Mouse (Mus musculus) v-Abl transformed pro-B cells (cell line): Measurements from ENCODE around the gene Defa21.
"Not testable (repeated sequence)": the region's sequence is repeated elsewhere in the genome, so short reads cannot be mapped to it uniquely, and the experiment has no call there.

Experiments
- in situ Hi-C, 2 experiments: fragments of 400-800 bp; cut with MboI; formaldehyde crosslinking; loops; one replicate each; pipeline ENCODE4 v1.15.1; 2025; ENCODE audit not compliant: unreplicated experiment in 2 of 2

The Defa21 gene

DNA sequence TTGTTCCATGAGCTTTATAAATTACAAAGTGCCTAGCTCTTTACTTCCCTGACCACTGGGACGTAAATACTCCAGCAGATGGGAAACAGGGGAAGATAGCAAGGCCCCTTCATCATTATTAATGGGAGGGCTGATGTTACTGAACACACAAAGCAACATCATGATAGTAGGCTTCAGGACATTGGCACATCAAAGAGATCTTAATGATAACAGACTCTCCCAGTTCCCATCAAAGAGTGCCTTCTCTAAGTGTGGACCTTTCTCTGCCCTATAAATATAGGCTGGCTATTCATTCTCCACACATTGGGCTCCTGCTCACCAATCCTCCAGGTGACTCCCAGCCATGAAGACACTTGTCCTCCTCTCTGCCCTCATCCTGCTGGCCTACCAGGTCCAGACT is at the start of gene Defa21:
Defa21 (plus strand) TSS at position 301 of the 400 bp plus-strand sequence.
- in situ Hi-C loops, result not testable (repeated sequence)

DNA sequence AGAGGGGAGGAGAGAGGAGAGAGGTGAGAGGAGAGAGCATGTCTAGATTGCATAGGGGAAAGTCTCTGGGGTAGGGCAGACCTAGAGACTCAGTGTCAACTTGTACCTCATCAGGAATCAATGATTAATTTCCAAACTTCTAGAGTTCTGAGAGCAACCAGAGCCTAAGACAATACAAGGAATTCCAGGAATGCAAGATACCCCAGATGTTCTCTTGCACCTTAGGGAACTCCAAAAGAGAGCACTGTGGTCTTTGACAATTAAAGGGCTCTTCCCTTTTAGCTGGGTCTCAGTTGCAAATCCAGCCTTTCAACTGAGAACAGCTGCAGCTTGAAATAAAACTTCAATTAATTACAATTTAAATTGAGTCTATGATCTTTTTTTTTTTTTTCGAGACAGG is 45.5 kb upstream of the Defa21 start:
- in situ Hi-C loops, result loop anchor here (25.0 kb wide), 2 partner anchors 1182 to 1282 kb away; partner anchors contain the start of gene Nek3 (in 1 of the 2)

DNA sequence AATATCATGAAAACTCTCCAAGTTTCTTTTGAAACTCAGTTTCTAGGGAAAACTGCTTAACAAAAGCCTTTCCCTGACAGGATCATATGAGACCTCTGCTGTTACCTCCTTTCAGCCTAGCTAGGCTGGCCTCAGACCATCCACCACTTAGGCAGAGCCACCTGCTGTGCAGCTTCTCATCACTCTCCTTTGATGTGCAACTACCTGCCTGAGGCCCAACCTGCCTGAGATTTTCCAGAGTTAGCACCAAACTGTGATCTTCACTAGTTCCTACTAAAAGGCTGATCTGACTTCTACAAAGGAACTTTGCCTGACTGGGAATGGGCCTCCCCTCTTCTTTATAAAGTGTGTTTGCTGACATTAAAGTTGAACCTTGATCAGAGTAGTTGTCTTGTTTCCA is 31.3 kb upstream of the Defa21 start:
- in situ Hi-C loops, result loop anchor here (5.0 to 25.0 kb wide), 3 partner anchors 52 to 1268 kb away; partner anchors contain the start of genes AY761185 (in 2 of the 2) and Nek3 (in 1 of the 2)

DNA sequence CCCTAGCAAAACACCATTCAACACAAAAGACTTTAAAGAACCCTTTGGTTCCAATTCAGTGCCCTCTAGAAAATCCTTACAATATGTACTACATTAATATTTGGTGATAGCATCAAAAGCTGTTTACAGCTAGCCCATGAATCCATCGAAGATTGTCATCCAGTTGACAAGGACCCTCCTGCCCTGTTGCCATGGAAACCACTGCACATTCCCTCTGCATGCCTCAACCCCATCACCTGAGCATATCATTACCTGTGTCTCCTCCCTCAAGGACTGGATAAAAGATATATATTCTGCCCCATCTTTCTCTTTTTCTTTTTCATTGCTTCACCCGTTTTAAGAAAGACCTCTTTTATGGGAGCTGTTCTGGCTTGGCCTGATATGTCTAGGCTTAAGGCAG is 28.6 kb upstream of the Defa21 start:
- in situ Hi-C loops, result loop anchor here (25.0 kb wide), 2 partner anchors 1166 to 1266 kb away; partner anchors contain the start of gene Nek3 (in 1 of the 2)

DNA sequence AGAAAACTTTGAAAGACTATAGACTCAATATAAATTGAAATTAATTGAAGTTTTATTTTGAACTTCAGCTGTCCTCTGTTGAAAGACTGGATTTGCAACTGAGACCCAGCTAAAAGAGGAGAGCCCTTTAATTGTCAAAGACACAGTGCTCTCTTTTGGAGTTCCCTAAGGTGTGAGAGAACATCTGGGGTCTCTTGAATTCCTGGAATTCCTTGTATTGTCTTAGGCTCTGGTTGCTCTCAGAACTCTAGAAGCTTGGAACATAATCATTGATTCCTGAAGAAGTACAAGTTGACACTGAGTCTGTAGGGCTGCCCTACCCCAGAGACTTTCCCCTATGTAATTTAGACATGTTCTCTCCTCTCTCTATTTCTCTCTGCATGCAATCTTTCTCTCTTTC is 28.1 kb upstream of the Defa21 start:
- in situ Hi-C loops, result loop anchor here (25.0 kb wide), 2 partner anchors 1165 to 1265 kb away; partner anchors contain the start of gene Nek3 (in 1 of the 2)

DNA sequence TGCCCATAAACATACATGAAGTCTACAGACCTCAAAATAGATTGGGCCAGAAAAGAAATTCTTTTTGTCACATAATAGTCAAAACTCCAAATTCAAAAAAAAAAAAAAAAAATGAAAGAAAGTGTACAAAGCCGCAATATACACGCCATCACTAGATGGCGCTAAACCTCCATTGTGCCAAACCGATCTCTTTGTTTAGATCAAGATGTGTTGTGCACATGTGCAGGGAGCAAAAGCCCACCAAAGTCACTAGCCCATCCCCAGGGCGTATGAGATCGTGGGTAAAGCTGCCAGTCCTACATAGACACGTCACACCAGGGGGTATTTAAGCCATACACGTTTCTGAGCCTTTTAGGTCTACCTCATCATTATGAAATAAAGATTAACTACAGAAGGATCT is 24.2 kb upstream of the Defa21 start:
- in situ Hi-C loops, result loop anchor here (25.0 kb wide), 4 partner anchors 961 to 1436 kb away; partner anchors contain the start of genes Ccdc70 (in 1 of the 2), Fam90a1a (in 1 of the 2), Nek5 (in 1 of the 2) and Tpte (in 1 of the 2)

DNA sequence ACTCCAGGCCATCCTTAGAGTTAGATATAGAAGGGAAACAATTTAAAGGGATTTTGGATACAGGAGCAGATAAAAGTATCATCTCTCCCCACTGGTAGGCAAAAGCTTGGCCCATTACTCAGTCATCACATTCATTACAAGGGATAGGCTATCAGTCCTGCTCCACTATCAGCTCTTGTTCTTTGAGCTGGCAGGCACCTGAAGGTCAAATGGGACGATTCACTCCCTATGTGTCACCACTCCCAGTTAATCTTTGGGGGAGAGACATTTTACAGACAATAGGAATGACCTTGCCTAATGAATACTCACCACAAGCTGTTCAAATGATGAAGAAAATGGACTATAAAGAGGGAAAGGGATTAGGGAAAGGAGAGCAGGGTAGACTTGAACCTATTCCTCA is 18.5 kb upstream of the Defa21 start:
- in situ Hi-C loops, result loop anchor here (25.0 kb wide), 4 partner anchors 956 to 1430 kb away; partner anchors contain the start of genes Ccdc70 (in 1 of the 2), Fam90a1a (in 1 of the 2), Nek5 (in 1 of the 2) and Tpte (in 1 of the 2)

DNA sequence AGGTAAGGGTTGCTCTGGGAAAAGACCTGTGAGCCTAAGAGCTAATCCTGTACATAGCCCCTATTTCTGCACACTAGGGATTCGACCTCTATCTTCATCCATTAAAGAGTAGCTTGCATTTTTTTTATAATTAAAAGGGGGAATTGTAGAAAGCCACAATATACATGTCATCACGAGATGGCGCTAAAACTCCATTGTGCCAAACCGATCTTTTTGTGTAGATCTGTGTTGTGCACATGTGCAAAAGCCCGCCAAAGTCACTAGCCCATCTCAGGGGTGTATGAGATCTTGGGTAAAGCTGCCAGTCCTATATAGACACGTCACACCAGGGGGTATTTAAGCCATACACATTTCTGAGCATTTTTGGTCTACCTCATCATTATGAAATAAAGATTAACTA is 16.8 kb upstream of the Defa21 start:
- in situ Hi-C loops, result loop anchor here (25.0 kb wide), 4 partner anchors 954 to 1429 kb away; partner anchors contain the start of genes Ccdc70 (in 1 of the 2), Fam90a1a (in 1 of the 2), Nek5 (in 1 of the 2) and Tpte (in 1 of the 2)

DNA sequence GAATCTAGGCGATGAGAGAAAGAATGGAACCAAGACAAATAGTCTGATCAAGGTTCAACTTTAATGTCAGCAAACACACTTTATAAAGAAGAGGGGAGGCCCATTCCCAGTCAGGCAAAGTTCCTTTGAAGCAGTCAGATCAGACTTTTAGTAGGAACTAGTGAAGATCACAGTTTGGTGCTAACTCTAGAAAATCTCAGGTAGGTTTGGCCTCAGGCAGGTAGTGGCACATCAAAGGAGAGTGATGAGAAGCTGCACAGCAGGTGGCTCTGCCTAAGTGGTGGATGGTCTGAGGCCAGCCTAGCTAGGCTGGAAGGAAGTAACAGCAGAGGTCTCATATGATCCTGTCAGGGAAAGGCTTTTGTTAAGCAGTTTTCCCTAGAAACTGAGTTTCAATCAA is 14.8 kb upstream of the Defa21 start:
- in situ Hi-C loops, result loop anchor here (25.0 kb wide), 4 partner anchors 952 to 1427 kb away; partner anchors contain the start of genes Ccdc70 (in 1 of the 2), Fam90a1a (in 1 of the 2), Nek5 (in 1 of the 2) and Tpte (in 1 of the 2)

DNA sequence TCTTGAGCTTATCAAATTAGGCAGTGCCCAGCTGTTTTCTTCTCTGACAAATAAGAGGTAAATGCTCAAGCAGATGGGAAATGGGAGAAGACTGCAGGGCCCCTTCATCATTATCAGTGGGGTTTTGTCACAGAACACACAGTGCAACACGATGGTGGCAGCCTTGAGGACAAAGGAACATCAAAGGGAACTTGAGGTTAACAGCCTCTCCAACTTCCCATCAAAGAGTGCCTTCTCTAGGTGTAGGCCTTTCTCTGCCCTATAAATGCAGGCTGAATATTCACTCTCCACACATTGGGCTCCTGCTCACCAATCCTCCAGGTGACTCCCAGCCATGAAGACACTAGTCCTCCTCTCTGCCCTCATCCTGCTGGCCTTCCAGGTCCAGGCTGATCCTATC is 29.4 kb downstream of the Defa21 start, which contains the start of gene Defa23:
Defa23 (plus strand) TSS at position 301 of the 400 bp plus-strand sequence.
- in situ Hi-C loops, result not testable (repeated sequence)

DNA sequence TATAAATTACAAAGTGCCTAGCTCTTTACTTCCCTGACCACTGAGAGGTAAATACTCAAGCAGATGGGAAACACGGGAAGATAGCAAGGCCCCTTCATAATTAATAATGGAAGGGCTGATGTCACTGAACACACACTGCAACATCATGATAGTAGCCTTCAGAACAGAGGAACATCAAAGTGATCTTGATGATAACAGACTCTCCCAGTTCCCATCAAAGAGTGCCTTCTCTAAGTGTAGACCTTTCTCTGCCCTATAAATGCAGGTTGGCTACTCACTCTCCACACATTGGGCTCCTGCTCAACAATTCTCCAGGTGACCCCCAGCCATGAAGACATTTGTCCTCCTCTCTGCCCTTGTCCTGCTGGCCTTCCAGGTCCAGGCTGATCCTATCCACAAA is 39.4 kb downstream of the Defa21 start, which contains the start of gene Defa35:
Defa35 (plus strand) TSS at position 301 of the 400 bp plus-strand sequence.
- in situ Hi-C loops, result not testable (repeated sequence)
